Mouse (Mus musculus) heart, embryonic 12.5 days (tissue): ENCODE data around the gene Mars. TPM values are rescaled to one million over a fixed set of nuclear protein-coding genes. Genes with fewer than 3 reads are reported as not detected.
A peak's percentile ranks its signal among the peaks of the same experiment; 100 is the strongest.

Experiments used
- ATAC-seq: fragments of 200-750 bp; cut with Nextera tagmentation; 2 replicates; pipeline ENCODE4 v1.8.0; 2017; ENCODE audit warnings: moderate TSS enrichment, moderate library complexity; ENCODE audit not compliant: insufficient number of reproducible peaks, low FRiP score
- H3K27ac ChIP-seq: fragments of 300-500 bp; sonication (generic); 2 replicates; pipeline ENCODE4 v1.5.1; 2016; ENCODE audit warnings: mild to moderate bottlenecking, moderate library complexity; ENCODE audit not compliant: poor library complexity, severe bottlenecking
- H3K27me3 ChIP-seq: fragments of 300-500 bp; sonication (generic); replicated peaks from 2 replicates; pipeline ENCODE4 v1.6.1; 2016; ENCODE audit warnings: mild to moderate bottlenecking, moderate library complexity
- H3K36me3 ChIP-seq: fragments of 300-500 bp; sonication (generic); 2 replicates; pipeline ENCODE4 v1.6.1; 2016; ENCODE audit warnings: mild to moderate bottlenecking, moderate library complexity
- H3K4me1 ChIP-seq: fragments of 300-500 bp; sonication (generic); replicated peaks from 2 replicates; pipeline ENCODE4 v1.6.1; 2016; ENCODE audit warnings: mild to moderate bottlenecking
- H3K4me2 ChIP-seq: fragments of 300-500 bp; sonication (generic); 2 replicates; pipeline ENCODE4 v1.6.1; 2016; ENCODE audit warnings: mild to moderate bottlenecking, moderate library complexity
- H3K4me3 ChIP-seq: fragments of 300-500 bp; sonication (generic); 2 replicates; pipeline ENCODE4 v1.5.1; 2016; ENCODE audit warnings: mild to moderate bottlenecking
- H3K9ac ChIP-seq: fragments of 300-500 bp; sonication (generic); 2 replicates; pipeline ENCODE4 v1.6.1; 2016; ENCODE audit warnings: mild to moderate bottlenecking, moderate library complexity
- H3K9me3 ChIP-seq: fragments of 300-500 bp; sonication (generic); replicated peaks from 2 replicates; pipeline ENCODE4 v1.6.1; 2016; ENCODE audit warnings: mild to moderate bottlenecking, moderate library complexity
- WGBS: fragments of 180-500 bp; shearing (Covaris S2); methylation state at CpG from one replicate; pipeline ENCODE4 v1.1.7; 2016; 5-methylcytosine and 5-hydroxymethylcytosine counted together
- polyA plus RNA-seq: library from polyadenylated mRNA; unstranded; fragments of >200 nt; fragmentation: Nextera tagmentation; extraction: Ambion mirVana; gene quantifications from 2 replicates; pipeline ENCODE4 v1.2.1, GENCODE M21; 2016

Gene Mars
- polyA plus RNA-seq, 1 experiment from 2014 or later, result 110 TPM

DNA sequence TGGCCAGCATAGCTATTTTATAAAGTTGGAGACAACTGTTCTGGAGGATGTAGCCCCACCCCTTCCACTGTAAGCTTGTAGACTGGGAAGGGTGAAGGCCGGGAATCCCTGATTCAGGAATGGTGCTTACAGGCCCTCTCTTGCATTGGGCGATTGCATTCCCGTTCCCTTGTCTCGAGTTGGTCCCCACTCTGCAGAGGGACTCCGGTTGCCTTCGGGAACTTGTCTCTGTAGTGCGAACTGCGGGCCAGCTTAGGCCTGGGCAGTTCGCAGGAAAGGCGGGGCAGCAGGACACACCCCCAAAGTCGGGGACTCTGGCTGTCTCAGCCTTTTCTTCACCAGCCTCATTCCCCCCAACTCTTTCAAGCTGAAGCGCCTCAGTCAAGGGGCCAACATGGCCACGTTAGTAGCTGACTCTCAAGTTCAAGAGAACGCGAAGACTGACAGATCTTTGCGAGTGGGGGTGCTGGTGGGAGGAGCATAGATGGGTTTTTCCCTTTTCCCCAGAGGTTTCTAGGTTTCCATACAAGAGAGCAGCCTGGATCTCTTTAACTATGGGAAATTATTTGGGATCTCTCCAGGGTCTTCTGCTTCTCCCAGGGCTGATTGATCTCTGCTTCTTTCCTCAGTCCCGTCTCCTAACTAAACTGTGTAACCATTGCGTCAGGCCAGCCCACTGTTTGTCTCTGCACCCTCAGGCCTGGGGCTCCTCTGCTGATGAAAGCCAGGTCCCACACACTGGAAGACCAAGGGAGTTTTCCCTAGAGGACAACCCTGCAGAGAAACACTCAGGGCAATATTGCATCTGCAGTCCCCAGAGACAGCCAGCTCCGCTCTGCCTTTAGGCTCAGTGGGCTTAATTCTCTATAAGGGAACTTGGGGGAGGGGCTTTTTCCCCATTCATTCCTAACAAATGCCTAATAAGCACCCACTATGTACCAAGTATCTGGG, 20.4 kb downstream of the Mars start:
- peak; percentile 30 for ATAC-seq
- no peaks in the 10 kb centered on the region for H3K27me3 ChIP-seq
- under 1% methylated on average over 19 of the region's 19 CpGs for WGBS

GRCm38 (mm10) chr10:127290307-127290929, 21.2 kb downstream of the Mars start:
- WGBS, result under 1% methylated on average over 44 of the region's 47 CpGs
- peaks cover 52% of the 10 kb centered on the region for H3K4me1 ChIP-seq
- H3K27ac ChIP-seq, result peak overlapping the region; percentile 99
- H3K9ac ChIP-seq, result peak overlapping the region; percentile 78
- H3K27me3 ChIP-seq, result no peaks in the 10 kb centered on the region
- peak overlapping the region; percentile 69 for H3K4me3 ChIP-seq
- peaks cover 43% of the 10 kb centered on the region for H3K36me3 ChIP-seq
- H3K4me2 ChIP-seq, result peak overlapping the region; percentile 97
- H3K9me3 ChIP-seq, result no peaks in the 10 kb centered on the region
- peak; percentile 90 for ATAC-seq

More for the DNA sequence above, 20.4 kb downstream of the Mars start:
- Histone ChIP-seq H3K9ac (peak overlapping the region; percentile 78), H3K27ac (peak overlapping the region; percentile 89), H3K9me3 (no peaks in the 10 kb centered on the region), H3K4me3 (peak overlapping the region; percentile 69), H3K36me3 (peaks cover 43% of the 10 kb centered on the region), H3K4me1 (peaks cover 49% of the 10 kb centered on the region), H3K4me2 (peak overlapping the region; percentile 97)

- Histone ChIP-seq H3K27ac (peak overlapping the region; percentile 99), H3K9me3 (no peaks in the 10 kb centered on the region), H3K4me2 (peak overlapping the region; percentile 97), H3K4me1 (peaks cover 60% of the 10 kb centered on the region), H3K27me3 (no peaks in the 10 kb centered on the region), H3K9ac (peak overlapping the region; percentile 84), H3K36me3 (peaks cover 43% of the 10 kb centered on the region), H3K4me3 (peak overlapping the region; percentile 69)
- under 1% methylated on average over 15 of the region's 15 CpGs for WGBS
- peak; percentile 26 for ATAC-seq
Measured at GRCm38 (mm10) chr10:127289573-127290191, 21.9 kb downstream of the Mars start.

DNA sequence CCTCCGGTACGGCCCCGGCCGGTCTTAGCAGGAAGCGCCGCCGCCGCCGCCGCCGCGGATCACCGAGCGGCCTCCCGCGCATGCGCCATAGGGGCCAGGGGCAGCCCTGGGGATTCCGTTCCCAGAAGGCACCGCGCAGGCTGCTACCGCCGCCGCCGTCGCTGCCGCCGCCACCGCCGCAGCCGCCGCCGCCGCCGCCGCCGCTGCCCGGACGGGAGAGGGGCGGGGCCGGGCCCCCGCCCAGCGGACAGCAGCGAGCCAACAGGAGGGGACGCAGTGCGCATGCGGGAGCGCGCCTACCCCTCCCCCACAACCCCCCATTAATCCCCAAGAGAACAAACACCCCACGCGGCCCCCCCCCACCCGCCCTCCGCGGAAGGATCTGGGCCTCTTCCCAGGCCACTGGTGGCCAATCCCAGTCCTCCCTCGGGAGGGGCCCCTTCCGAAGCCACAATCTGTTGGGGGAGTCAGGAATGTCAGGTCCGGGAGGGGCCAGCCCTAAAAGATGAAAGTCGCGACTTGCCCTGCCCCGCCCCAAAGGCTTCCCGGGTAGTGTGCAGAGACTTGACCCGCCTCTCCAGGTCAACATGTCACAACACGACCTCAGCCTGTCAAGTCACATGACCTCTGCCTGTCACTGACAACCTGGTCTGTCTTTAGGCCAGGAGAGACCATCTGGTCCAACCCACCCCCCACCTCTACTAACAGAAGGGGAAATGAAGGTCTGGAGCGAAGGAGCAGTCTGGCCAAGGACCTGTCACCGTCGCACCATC, 22.6 kb downstream of the Mars start, which contains the start of gene Mbd6:
Gene Mbd6 (minus strand): TSS at position 219 of the 773 bp plus-strand sequence.
- Histone ChIP-seq H3K36me3 (peaks cover 43% of the 10 kb centered on the region), H3K27me3 (no peaks in the 10 kb centered on the region), H3K27ac (peak within 1 kb of the TSS; percentile 99), H3K9ac (peak within 1 kb of the TSS; percentile 84), H3K4me2 (peak within 1 kb of the TSS; percentile 97), H3K4me3 (peak within 1 kb of the TSS; percentile 69), H3K4me1 (peaks cover 61% of the 10 kb centered on the region), H3K9me3 (no peaks in the 10 kb centered on the region)
- peak; percentile 64 for ATAC-seq
- under 1% methylated on average over 56 of the region's 65 CpGs for WGBS

- H3K4me2 ChIP-seq, result peak overlapping the region; percentile 97
- peak overlapping the region; percentile 99 for H3K27ac ChIP-seq
- peaks cover 43% of the 10 kb centered on the region for H3K36me3 ChIP-seq
- peak overlapping the region; percentile 84 for H3K9ac ChIP-seq
- no peaks in the 10 kb centered on the region for H3K27me3 ChIP-seq
- H3K9me3 ChIP-seq, result no peaks in the 10 kb centered on the region
- 2% methylated on average over 14 of the region's 28 CpGs for WGBS
- ATAC-seq, result peak; percentile 22
- peak overlapping the region; percentile 69 for H3K4me3 ChIP-seq
- peaks cover 55% of the 10 kb centered on the region for H3K4me1 ChIP-seq
Measured at GRCm38 (mm10) chr10:127288328-127288799, 23.2 kb downstream of the Mars start.

- H3K4me3 ChIP-seq, result peak overlapping the region; percentile 69
- H3K27ac ChIP-seq, result peak overlapping the region; percentile 99
- WGBS, result 0% methylated on average over 3 of the region's 3 CpGs
- H3K9me3 ChIP-seq, result no peaks in the 10 kb centered on the region
- peaks cover 45% of the 10 kb centered on the region for H3K36me3 ChIP-seq
- peak overlapping the region; percentile 97 for H3K4me2 ChIP-seq
- H3K27me3 ChIP-seq, result no peaks in the 10 kb centered on the region
- peak overlapping the region; percentile 84 for H3K9ac ChIP-seq
- ATAC-seq, result no peak
- H3K4me1 ChIP-seq, result peaks cover 51% of the 10 kb centered on the region
Measured at GRCm38 (mm10) chr10:127287936-127288293, 23.7 kb downstream of the Mars start.

- peaks cover 50% of the 10 kb centered on the region for H3K36me3 ChIP-seq
- no peaks in the 10 kb centered on the region for H3K27me3 ChIP-seq
- peaks cover 51% of the 10 kb centered on the region for H3K4me1 ChIP-seq
- 74% methylated on average over 15 of the region's 15 CpGs for WGBS
- H3K4me2 ChIP-seq, result peak overlapping the region; percentile 97
- no peak for ATAC-seq
- peak overlapping the region; percentile 84 for H3K9ac ChIP-seq
- no peaks in the 10 kb centered on the region for H3K9me3 ChIP-seq
- peak overlapping the region; percentile 69 for H3K4me3 ChIP-seq
- peak overlapping the region; percentile 99 for H3K27ac ChIP-seq
Measured at GRCm38 (mm10) chr10:127287271-127287935, 24.2 kb downstream of the Mars start.

GRCm38 (mm10) chr10:127286730-127287129, 24.9 kb downstream of the Mars start:
- Histone ChIP-seq H3K9me3 (no peaks in the 10 kb centered on the region), H3K27ac (no peak overlapping the region), H3K4me1 (peaks cover 45% of the 10 kb centered on the region), H3K27me3 (no peaks in the 10 kb centered on the region), H3K9ac (peak overlapping the region; percentile 84; the same call in 1 of the 2 replicates), H3K4me2 (peak overlapping the region; percentile 97), H3K4me3 (peak overlapping the region; percentile 69), H3K36me3 (peaks cover 57% of the 10 kb centered on the region)
- ATAC-seq, result no peak
- WGBS, result 64% methylated on average over 7 of the region's 7 CpGs

- WGBS, result 75% methylated on average over 7 of the region's 7 CpGs
- Histone ChIP-seq H3K27ac (no peak overlapping the region), H3K27me3 (no peaks in the 10 kb centered on the region), H3K36me3 (peaks cover 62% of the 10 kb centered on the region), H3K4me3 (no peak overlapping the region), H3K9ac (0 out of 2 replicates have a peak overlapping the region, but pooled peaks have one; percentile 34), H3K9me3 (no peaks in the 10 kb centered on the region), H3K4me2 (peak overlapping the region; percentile 97; the same call in 1 of the 2 replicates), H3K4me1 (peaks cover 42% of the 10 kb centered on the region)
- ATAC-seq, result no peak
Measured at GRCm38 (mm10) chr10:127286194-127286593, 25.4 kb downstream of the Mars start.

DNA sequence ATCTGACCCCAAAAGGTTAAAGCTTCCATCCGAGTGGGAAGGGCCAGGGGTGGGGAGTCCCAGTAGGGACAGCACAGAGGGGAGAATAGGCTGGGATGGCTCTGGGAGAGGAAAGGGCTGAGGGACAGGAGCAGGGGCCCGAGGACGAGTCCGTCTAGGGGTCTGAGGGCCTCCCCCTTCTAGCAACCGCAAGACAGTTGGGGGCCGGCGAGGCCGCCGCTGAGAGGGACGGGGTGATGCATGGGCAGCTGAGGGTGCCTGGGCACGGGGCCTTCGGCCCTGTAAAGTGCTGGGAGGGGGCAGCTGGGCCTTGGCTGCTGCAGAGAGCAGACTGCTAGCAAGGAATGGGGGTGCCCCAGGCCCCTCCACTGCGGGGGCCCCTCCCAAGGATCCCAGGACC, 25.9 kb downstream of the Mars start:
- Histone ChIP-seq H3K9ac (peak overlapping the region; percentile 34; the same call in 1 of the 2 replicates), H3K27ac (no peak overlapping the region), H3K9me3 (no peaks in the 10 kb centered on the region), H3K4me1 (peaks cover 42% of the 10 kb centered on the region), H3K27me3 (no peaks in the 10 kb centered on the region), H3K4me3 (no peak overlapping the region), H3K4me2 (no peak overlapping the region), H3K36me3 (peaks cover 68% of the 10 kb centered on the region)
- no peak for ATAC-seq
- WGBS, result 84% methylated on average over 13 of the region's 13 CpGs
